Mouse (Mus musculus) CD8-positive naive resting alpha-beta T cell, adult 2 months (primary cell): ENCODE results near the gene Crat.

ENCODE experiments used
- DNase-seq, 2 experiments: peaks; one replicate each; pipeline ENCODE4 v3.0.0; 2022; ENCODE audit warnings: low read depth in 2 of 2, low spot score in 2 of 2

Crat gene

GRCm38 (mm10) chr2:30377721-30378120, 37.9 kb downstream of the Crat start:
- DNase-seq: no peak

GRCm38 (mm10) chr2:30375893-30376292, 39.7 kb downstream of the Crat start:
- no peak for DNase-seq

GRCm38 (mm10) chr2:30372726-30373125, 42.9 kb downstream of the Crat start:
- no peak for DNase-seq

GRCm38 (mm10) chr2:30371544-30371943, 44.1 kb downstream of the Crat start:
- no peak for DNase-seq

- no peak for DNase-seq
These were observed 49.4 kb downstream of the Crat start for GRCm38 (mm10) chr2:30366203-30366602.

GRCm38 (mm10) chr2:30365281-30366069, 50.1 kb downstream of the Crat start:
- no peak for DNase-seq

- peak; percentile 87 to 93 for DNase-seq
These were observed 51.6 kb downstream of the Crat start, which contains the start of gene Miga2 for GRCm38 (mm10) chr2:30363773-30364650. Gene Miga2 (plus strand): TSS chr2:30364233.

- DNase-seq: no peak
These were observed 52.7 kb downstream of the Crat start for GRCm38 (mm10) chr2:30362865-30363264.

- DNase-seq: no peak
These were observed 55.0 kb downstream of the Crat start for GRCm38 (mm10) chr2:30360626-30361025.

- DNase-seq: peak; percentile 74 to 82
These were observed 56.8 kb downstream of the Crat start, which contains the start of gene Sh3glb2 for GRCm38 (mm10) chr2:30358533-30359531. Gene Sh3glb2 (minus strand): TSS chr2:30359337.

- no peak for DNase-seq
These were observed 57.8 kb downstream of the Crat start for GRCm38 (mm10) chr2:30357552-30358510.

- no peak for DNase-seq
These were observed 58.7 kb downstream of the Crat start for GRCm38 (mm10) chr2:30356906-30357305.

- no peak for DNase-seq
These were observed 59.3 kb downstream of the Crat start for GRCm38 (mm10) chr2:30356266-30356665.

- DNase-seq: no peak
These were observed 59.8 kb downstream of the Crat start for GRCm38 (mm10) chr2:30355861-30356260.

GRCm38 (mm10) chr2:30351149-30351548, 64.5 kb downstream of the Crat start:
- no peak for DNase-seq
